Comparison of ENCODE assay signal across 8 mouse cellular contexts in genomic region chr2:92544364-92545151, GRCm38 (mm10). TPM values are rescaled to one million over a fixed set of nuclear protein-coding genes. Genes with fewer than 3 reads are reported as not detected.
DNase-seq lines count a peak whose midpoint lies in the region; ATAC-seq and TF ChIP-seq lines count a peak whose summit lies in the region.

No protein-coding gene starts in this region.

- no peaks in the 10 kb centered on the region for H3K27me3 ChIP-seq in kidney, adult 2 months (replicated peaks; ENCODE audit: control insufficient read depth, insufficient read depth, low read length)
- H3K27me3 ChIP-seq in CH12.LX (replicated peaks) = peaks cover 92% of the 10 kb centered on the region
- H3K27me3 ChIP-seq in hindbrain, postnatal 0 days (ENCODE audit: insufficient read depth, low read length) = no peaks in the 10 kb centered on the region

- no peak overlapping the region for H3K27ac ChIP-seq in kidney, adult 2 months (ENCODE audit: insufficient read depth, low read depth, low read length)
- H3K27ac ChIP-seq in CH12.LX (ENCODE audit: insufficient read depth, low read depth) = no peak overlapping the region
- no peak overlapping the region for H3K27ac ChIP-seq in hindbrain, postnatal 0 days

- no peaks in the 10 kb centered on the region for H3K4me1 ChIP-seq in kidney, adult 2 months (ENCODE audit: control insufficient read depth, insufficient read depth, low read length)
- H3K4me1 ChIP-seq in CH12.LX (ENCODE audit: control insufficient read depth in 1 of 2, insufficient read depth in 2 of 2) = peaks cover 2 to 10% of the 10 kb centered on the region in 2 experiments; a peak in 2 of 4 replicates
- H3K4me1 ChIP-seq in hindbrain, postnatal 0 days (ENCODE audit: insufficient read depth, low read length) = peaks cover 6% of the 10 kb centered on the region; the same call in 1 of the 2 replicates

- TF ChIP-seq POLR2A in kidney, adult 2 months (IDR thresholded peaks at IDR 0.05; ENCODE audit: low read depth, low read length) = no peak
- TF ChIP-seq POLR2A in CH12.LX (IDR thresholded peaks at IDR 0.05; ENCODE audit: low read depth, low read length) = no peak

- dilution Hi-C loops in CH12.LX (cut with MboI; ENCODE audit: extremely low pct_ligation_motif_present, extremely low pct_unique_long_range_greater_than_20kb, low sequenced_read_pairs) = no loop called here

- TF ChIP-seq RAD21 in CH12.LX (IDR thresholded peaks at IDR 0.05; ENCODE audit: low read depth, low read length) = no peak

- TF ChIP-seq EP300 in CH12.LX (IDR thresholded peaks at IDR 0.05; ENCODE audit: low read length) = no peak

- no peak for TF ChIP-seq CTCF in kidney, adult 2 months (conservative IDR thresholded peaks at IDR 0.05; ENCODE audit: insufficient read depth, insufficient read length, low read depth, low read length)
- no peak for TF ChIP-seq CTCF in CH12.LX (conservative IDR thresholded peaks at IDR 0.05 in 1 of 2, IDR thresholded peaks at IDR 0.05 in 1 of 2; ENCODE audit: low read depth in 2 of 2, low read length in 2 of 2)
- no peak for TF ChIP-seq CTCF in hindbrain, postnatal 0 days (IDR thresholded peaks at IDR 0.05; ENCODE audit: low read depth)

- H3K4me2 ChIP-seq in CH12.LX (ENCODE audit: insufficient read depth, low read depth, poor library complexity, severe bottlenecking) = peak overlapping the region; percentile 45
- 0 out of 2 replicates have a peak overlapping the region, but pooled peaks have one; percentile 5 for H3K4me2 ChIP-seq in hindbrain, postnatal 0 days (ENCODE audit: low read depth, low read length)

- ATAC-seq in hindbrain, postnatal 0 days = peak; percentile 87

- H3K4me3 ChIP-seq in kidney, adult 2 months (ENCODE audit: insufficient read depth, low read depth, low read length) = no peak overlapping the region
- H3K4me3 ChIP-seq in CH12.LX (replicated peaks in 1 of 3; ENCODE audit: low read depth in 2 of 3, low read length in 2 of 3, poor library complexity in 1 of 3) = no peak overlapping the region
- H3K4me3 ChIP-seq in hindbrain, postnatal 0 days (ENCODE audit: low read length) = no peak overlapping the region

- H3K9ac ChIP-seq in CH12.LX (ENCODE audit: insufficient read depth, low read depth) = no peak overlapping the region
- H3K9ac ChIP-seq in hindbrain, postnatal 0 days (replicated peaks; ENCODE audit: low read length) = no peak overlapping the region

- 18% methylated on average over 15 of the region's 15 CpGs for WGBS in kidney, adult 2 months
- WGBS in hindbrain, postnatal 0 days = 13% methylated on average over 15 of the region's 15 CpGs

- no peaks in the 10 kb centered on the region for H3K9me3 ChIP-seq in CH12.LX (replicated peaks; ENCODE audit: low read length)
- no peaks in the 10 kb centered on the region for H3K9me3 ChIP-seq in hindbrain, postnatal 0 days (ENCODE audit: low read length)

- no peaks in the 10 kb centered on the region for H3K79me2 ChIP-seq in CH12.LX (replicated peaks; ENCODE audit: control insufficient read depth, extremely low read depth, insufficient read depth, poor library complexity, severe bottlenecking)

- peak; percentile 24 for DNase-seq in kidney, adult 2 months
- DNase-seq in kidney, adult 8-10 months = no peak
- DNase-seq in CH12.LX (ENCODE audit: extremely low read depth) = no peak
- DNase-seq in embryo, embryonic 11 days = peak; percentile 60
- peak; percentile 65 for DNase-seq in hindbrain, postnatal 0 days (ENCODE audit: low spot score)
- DNase-seq in spleen, postnatal 36 days (ENCODE audit: low spot score in 2 of 2) = no peak
- DNase-seq in liver = no peak
- no peak for DNase-seq in cerebellum, adult 9-11 months

- in situ Hi-C loops in CH12.LX (cut with MboI; ENCODE audit: low pct_ligation_motif_present, low pct_unique_long_range_greater_than_20kb, low sequenced_read_pairs) = no loop called here

- no peaks in the 10 kb centered on the region for H3K36me3 ChIP-seq in kidney, adult 2 months (ENCODE audit: control insufficient read depth, insufficient read depth, low read length)
- no peaks in the 10 kb centered on the region for H3K36me3 ChIP-seq in CH12.LX (replicated peaks in 1 of 2; ENCODE audit: control insufficient read depth in 1 of 2, insufficient read depth in 1 of 2, low read length in 1 of 2)
- H3K36me3 ChIP-seq in hindbrain, postnatal 0 days (ENCODE audit: insufficient read depth, low read length) = no peaks in the 10 kb centered on the region

TF ChIP-seq in CH12.LX, 34 proteins besides CTCF, POLR2A, EP300 and RAD21:
- peak; percentile 49; the same call in 1 of the 2 replicates for TF ChIP-seq BHLHE40 (IDR thresholded peaks at IDR 0.05; ENCODE audit: low read depth, low read length)
- no peak for TF ChIP-seq E2F4 (IDR thresholded peaks at IDR 0.05; ENCODE audit: insufficient replicate concordance, low read depth, low read length)
TF ChIP-seq in CH12.LX: peak in this region for 1.

RNA-seq across cellular contexts. Expression of gene Chst1, which starts 54.9 kb away (rescaled TPM):
- polyA plus RNA-seq in kidney, adult 2 months (2012; rRNA removed) = 10.7 and 10.9 TPM in 2 replicates
- total RNA-seq in CH12.LX (2012; rRNA removed) = not detected in 2 replicates
- total RNA-seq in CH12.LX (2014; rRNA removed) = not detected in 2 replicates
- not detected in 2 replicates for polyA plus RNA-seq in CH12.LX (2012; ENCODE audit: insufficient read length, low read depth)
- total RNA-seq in hindbrain, postnatal 0 days (2014; rRNA removed) = 34.9 and 49.2 TPM in 2 replicates
- polyA plus RNA-seq in hindbrain, postnatal 0 days (2015; fragmentation: Nextera tagmentation; extraction: Ambion mirVana) = 23.2 and 24.4 TPM in 2 replicates

Comparison
In these comparisons a context has a peak if more than half of its experiments do, and no peak if none do; other contexts are left out.
1. DNase-seq: peak in kidney, adult 2 months (single experiment), embryo, embryonic 11 days (single experiment) and hindbrain, postnatal 0 days (single experiment); none in kidney, adult 8-10 months (0 of 2), CH12.LX (single experiment), spleen, postnatal 36 days (0 of 2), liver (single experiment) and cerebellum, adult 9-11 months (single experiment).
2. RNA of gene Chst1, which starts 54.9 kb away (polyA plus RNA-seq): 23.2 to 24.4 TPM in hindbrain, postnatal 0 days and 10.7 to 10.9 TPM in kidney, adult 2 months; not detected in CH12.LX; every median in the first group is over 10 times any median in the second.